Mouse (Mus musculus) bone marrow, adult 2 months (tissue): ENCODE results near the gene Dcst2.

Experiments used
- CTCF ChIP-seq: fragments of 200-500 bp; IDR thresholded peaks from 2 replicates; pipeline ENCODE4 v1.5.1; 2011; ENCODE audit warnings: low read length, control low read depth; ENCODE audit not compliant: control insufficient read depth, insufficient read depth
- POLR2A ChIP-seq: fragments of 200-500 bp; IDR thresholded peaks from 2 replicates; pipeline ENCODE4 v1.6.1; 2011; ENCODE audit warnings: low read depth, mild to moderate bottlenecking, control low read depth, low read length, borderline replicate concordance; ENCODE audit not compliant: control insufficient read depth

GRCm38 (mm10) chr3:89382950-89383349, 21.2 kb downstream of the Dcst2 start:
- TF ChIP-seq POLR2A (no peak), CTCF (no peak)
